Mouse (Mus musculus) ES-Bruce4 (cell line): Measurements from ENCODE around the gene Tbkbp1.

ENCODE experiments used
- CTCF ChIP-seq: IDR thresholded peaks from one replicate; pipeline ENCODE4 v1.8.1; 2011; ENCODE audit warnings: low read depth, low read length
- EP300 ChIP-seq: IDR thresholded peaks from 2 replicates; pipeline ENCODE4 v1.6.1; 2011; ENCODE audit warnings: low read depth, low read length; ENCODE audit not compliant: insufficient read depth
- POLR2A ChIP-seq: IDR thresholded peaks from one replicate; pipeline ENCODE4 v1.8.1; 2011; ENCODE audit warnings: low read length; ENCODE audit not compliant: insufficient read depth

GRCm38 (mm10) chr11:97133270-97133669 is 18.0 kb downstream of the Tbkbp1 start:
- TF ChIP-seq POLR2A (no peak), CTCF (no peak), EP300 (no peak)
